Mouse (Mus musculus): ENCODE data around the gene Morn1.

Morn1 gene

GRCm38 (mm10) chr4:155142836-155143235, 56.5 kb downstream of the Morn1 start:
- no peak for DNase-seq

GRCm38 (mm10) chr4:155143411-155143810, 57.0 kb downstream of the Morn1 start:
- DNase-seq, result no peak

- peak; percentile 66 for DNase-seq
Observed at GRCm38 (mm10) chr4:155143871-155144502, 57.6 kb downstream of the Morn1 start.

GRCm38 (mm10) chr4:155144548-155145180, 58.3 kb downstream of the Morn1 start:
- no peak for DNase-seq

- no peak for DNase-seq
Observed at GRCm38 (mm10) chr4:155146107-155146823, 59.9 kb downstream of the Morn1 start.

- no peak for DNase-seq
Observed at GRCm38 (mm10) chr4:155148453-155148852, 62.1 kb downstream of the Morn1 start.

GRCm38 (mm10) chr4:155148910-155149698, 62.7 kb downstream of the Morn1 start:
- DNase-seq, result no peak

GRCm38 (mm10) chr4:155149941-155150275, 63.5 kb downstream of the Morn1 start:
- DNase-seq, result no peak

GRCm38 (mm10) chr4:155150276-155151113, 64.1 kb downstream of the Morn1 start:
- DNase-seq, result peak; percentile 71

GRCm38 (mm10) chr4:155151221-155151788, 64.9 kb downstream of the Morn1 start:
- no peak for DNase-seq

- no peak for DNase-seq
Observed at GRCm38 (mm10) chr4:155151845-155152244, 65.5 kb downstream of the Morn1 start.

GRCm38 (mm10) chr4:155152476-155152875, 66.1 kb downstream of the Morn1 start:
- no peak for DNase-seq

- no peak for DNase-seq
Observed at GRCm38 (mm10) chr4:155153389-155154072, 67.2 kb downstream of the Morn1 start.

- no peak for DNase-seq
Observed at GRCm38 (mm10) chr4:155154986-155155385, 68.6 kb downstream of the Morn1 start.

GRCm38 (mm10) chr4:155156734-155157133, 70.4 kb downstream of the Morn1 start:
- no peak for DNase-seq

- no peak for DNase-seq
Observed at GRCm38 (mm10) chr4:155157871-155158542, 71.6 kb downstream of the Morn1 start.

GRCm38 (mm10) chr4:155158543-155158917, 72.2 kb downstream of the Morn1 start:
- no peak for DNase-seq

GRCm38 (mm10) chr4:155162433-155163319, 76.3 kb downstream of the Morn1 start:
- DNase-seq, result no peak

- DNase-seq, result no peak
Observed at GRCm38 (mm10) chr4:155163320-155163651, 76.9 kb downstream of the Morn1 start.

GRCm38 (mm10) chr4:155163685-155164084, 77.3 kb downstream of the Morn1 start:
- DNase-seq, result no peak

Data from right cerebral cortex, postnatal 25 days (tissue).